Mouse (Mus musculus): ENCODE data around the gene Hoxc13. TPM values are rescaled to one million over a fixed set of nuclear protein-coding genes. Genes with fewer than 3 reads are reported as not detected.
A peak's percentile ranks its signal among the peaks of the same experiment; 100 is the strongest.

The Hoxc13 gene
- polyA plus RNA-seq, 1 experiment from 2014 or later: not detected

DNA sequence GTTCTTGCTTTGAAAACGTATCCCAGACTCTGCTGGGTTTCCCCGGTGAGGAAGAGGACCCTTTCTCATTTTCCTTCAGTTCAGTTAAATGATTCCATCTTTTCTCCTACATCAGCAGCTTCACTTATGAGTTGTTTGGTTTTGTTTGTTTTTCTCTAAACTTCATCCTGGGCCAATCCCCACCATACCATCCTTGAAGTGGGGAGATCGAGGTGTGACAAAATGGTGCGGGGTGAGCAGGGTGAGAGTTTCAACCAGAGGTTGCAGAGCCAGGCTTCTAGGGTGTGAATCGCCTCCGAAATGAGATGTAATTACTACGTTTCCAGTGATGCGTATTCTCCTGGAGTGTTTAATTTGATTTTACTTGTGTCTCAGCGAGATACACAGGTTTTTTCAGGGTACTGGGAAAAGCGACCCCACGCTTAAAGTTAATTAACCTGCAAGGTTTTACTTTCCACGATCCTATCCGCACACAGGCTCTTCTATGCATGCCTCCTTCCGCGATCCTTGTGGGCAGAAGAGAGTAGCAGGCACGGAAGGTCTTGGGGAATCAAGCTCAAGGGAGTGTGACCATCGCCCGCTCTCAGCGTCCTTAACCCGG is 2.8 kb upstream of the Hoxc13 start:
- peaks cover 6% of the 10 kb centered on the region; the same call in 1 of the 2 replicates for H3K4me1 ChIP-seq (ENCODE audit: control insufficient read depth, insufficient read depth, low read length)
- ATAC-seq (replicated peaks; ENCODE audit: insufficient number of reproducible peaks, low FRiP score, low TSS enrichment): no peak
- no peak overlapping the region for H3K9ac ChIP-seq (ENCODE audit: low read depth, low read length)
- 1% methylated on average over 20 of the region's 20 CpGs for WGBS (ENCODE audit: insufficient replicate concordance)
- no peaks in the 10 kb centered on the region for H3K9me3 ChIP-seq (replicated peaks; ENCODE audit: control insufficient read depth, low read length)
- H3K4me3 ChIP-seq (ENCODE audit: low read depth, low read length): no peak overlapping the region
- no peaks in the 10 kb centered on the region for H3K36me3 ChIP-seq (ENCODE audit: control insufficient read depth, insufficient read depth, low read length)
- H3K27me3 ChIP-seq (ENCODE audit: control insufficient read depth, insufficient read depth, low read length): peaks cover 91% of the 10 kb centered on the region
- H3K4me2 ChIP-seq: no peak overlapping the region
- no peak overlapping the region for H3K27ac ChIP-seq (ENCODE audit: low read depth, low read length)

DNA sequence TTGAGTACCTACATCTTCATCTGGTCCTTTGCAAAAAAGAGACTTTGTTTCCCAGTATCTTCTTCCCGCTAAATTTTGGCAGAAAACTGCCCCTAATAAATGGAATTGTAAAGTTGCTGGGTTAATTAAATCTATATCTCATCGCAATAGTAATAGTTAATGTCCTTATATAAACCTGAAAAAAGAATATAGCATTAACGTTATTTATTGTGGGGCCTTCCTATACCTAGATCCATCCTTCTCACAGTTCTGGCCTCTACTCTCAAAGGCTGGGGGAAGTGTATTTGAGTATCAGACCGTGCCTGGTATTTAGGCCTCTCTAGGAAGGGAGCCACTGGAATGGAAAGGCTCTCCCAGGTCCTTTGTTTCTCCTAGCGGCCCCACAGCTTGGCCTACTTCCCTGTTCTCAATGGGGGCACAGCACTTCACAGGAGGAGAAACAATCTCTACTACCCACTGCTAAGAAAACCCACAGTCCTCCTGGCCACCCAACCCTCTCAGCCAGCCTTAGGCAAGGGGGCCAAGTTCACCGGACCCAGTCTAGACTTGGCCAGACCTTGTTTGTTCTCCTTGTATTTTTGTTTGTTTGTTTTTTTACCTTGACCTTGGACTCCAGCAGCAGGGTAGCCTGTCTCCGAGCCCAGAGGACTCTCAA is 2.2 kb upstream of the Hoxc13 start:
- H3K9me3 ChIP-seq (replicated peaks; ENCODE audit: control insufficient read depth, low read length): no peaks in the 10 kb centered on the region
- H3K27ac ChIP-seq (ENCODE audit: low read depth, low read length): no peak overlapping the region
- H3K9ac ChIP-seq (ENCODE audit: low read depth, low read length): no peak overlapping the region
- WGBS (ENCODE audit: insufficient replicate concordance): 3% methylated on average over 7 of the region's 7 CpGs
- ATAC-seq (replicated peaks; ENCODE audit: insufficient number of reproducible peaks, low FRiP score, low TSS enrichment): no peak
- no peaks in the 10 kb centered on the region for H3K36me3 ChIP-seq (ENCODE audit: control insufficient read depth, insufficient read depth, low read length)
- H3K27me3 ChIP-seq (ENCODE audit: control insufficient read depth, insufficient read depth, low read length): peaks cover 92% of the 10 kb centered on the region
- H3K4me1 ChIP-seq (ENCODE audit: control insufficient read depth, insufficient read depth, low read length): peaks cover 6% of the 10 kb centered on the region; the same call in 1 of the 2 replicates
- no peak overlapping the region for H3K4me3 ChIP-seq (ENCODE audit: low read depth, low read length)
- H3K4me2 ChIP-seq: no peak overlapping the region

DNA sequence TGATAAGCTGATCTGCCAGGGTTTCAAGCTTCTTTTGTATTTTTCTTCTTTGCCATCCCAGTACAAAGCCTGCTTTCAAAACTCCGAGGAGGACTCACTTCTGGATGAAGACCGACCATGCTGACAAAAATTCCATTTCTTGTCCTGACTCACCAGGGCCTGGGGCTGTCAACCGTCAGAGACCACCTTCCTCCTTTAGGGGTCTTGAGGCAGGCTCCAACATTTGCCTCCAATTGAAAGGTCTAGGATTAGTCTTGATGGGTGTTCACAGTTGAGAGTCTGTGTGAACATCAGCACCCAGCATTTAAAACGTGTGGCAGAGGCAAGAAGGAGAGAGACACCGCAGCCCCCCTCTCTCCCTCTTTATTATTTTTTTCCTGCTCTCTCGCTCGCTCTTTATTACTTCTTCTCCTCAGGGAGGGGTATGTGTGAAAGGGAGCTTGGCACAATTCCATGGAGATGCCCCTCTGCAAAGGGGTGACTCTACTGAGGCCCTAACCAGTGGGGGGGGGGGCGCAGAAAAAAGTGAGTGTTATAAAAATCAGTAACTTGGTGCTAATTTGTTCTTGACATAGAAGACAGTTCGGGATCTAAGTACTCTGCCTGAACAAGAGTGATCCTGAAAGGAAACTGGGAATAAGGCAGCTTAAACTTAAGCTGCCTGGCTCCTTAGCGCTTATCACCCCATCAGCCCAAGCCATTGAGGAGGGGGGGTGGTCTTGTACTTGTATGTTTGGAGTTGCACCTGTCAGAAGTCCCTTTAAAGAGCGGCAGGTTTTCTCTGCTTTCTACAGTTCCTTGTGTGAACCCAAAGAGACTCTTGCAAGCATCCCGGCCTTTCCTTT is 1.3 kb upstream of the Hoxc13 start:
- no peak overlapping the region for H3K4me2 ChIP-seq
- peaks cover 96% of the 10 kb centered on the region for H3K27me3 ChIP-seq (ENCODE audit: control insufficient read depth, insufficient read depth, low read length)
- no peak overlapping the region for H3K27ac ChIP-seq (ENCODE audit: low read depth, low read length)
- H3K4me1 ChIP-seq (ENCODE audit: control insufficient read depth, insufficient read depth, low read length): peaks cover 6% of the 10 kb centered on the region; the same call in 1 of the 2 replicates
- no peak overlapping the region for H3K4me3 ChIP-seq (ENCODE audit: low read depth, low read length)
- WGBS (ENCODE audit: insufficient replicate concordance): 6% methylated on average over 12 of the region's 12 CpGs
- no peaks in the 10 kb centered on the region for H3K36me3 ChIP-seq (ENCODE audit: control insufficient read depth, insufficient read depth, low read length)
- no peaks in the 10 kb centered on the region for H3K9me3 ChIP-seq (replicated peaks; ENCODE audit: control insufficient read depth, low read length)
- no peak overlapping the region for H3K9ac ChIP-seq (ENCODE audit: low read depth, low read length)
- no peak for ATAC-seq (replicated peaks; ENCODE audit: insufficient number of reproducible peaks, low FRiP score, low TSS enrichment)

DNA sequence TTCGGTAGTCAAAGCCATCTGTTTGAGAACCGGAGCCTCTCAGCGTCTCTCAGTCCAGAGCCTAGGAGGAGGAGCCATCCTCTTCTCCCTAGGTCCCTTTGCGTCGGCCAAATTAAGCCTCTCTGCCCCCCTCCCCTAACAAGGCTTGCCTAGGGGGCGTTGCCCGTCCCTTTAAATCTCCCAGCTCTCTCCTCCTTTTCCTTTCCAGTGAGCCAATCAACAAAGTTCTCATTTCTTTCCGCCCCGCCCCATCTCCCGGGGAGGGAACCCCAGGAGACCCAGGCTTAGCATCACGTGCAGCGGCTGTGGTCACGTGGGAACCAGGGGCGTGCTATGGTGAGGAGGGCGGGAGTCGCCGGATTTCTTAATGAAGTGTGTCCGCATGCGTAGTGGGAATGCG is 284 bp upstream of the Hoxc13 start:
- no peak for ATAC-seq (replicated peaks; ENCODE audit: insufficient number of reproducible peaks, low FRiP score, low TSS enrichment)
- whole genome bisulfite sequencing (ENCODE audit: insufficient replicate concordance): 2% methylated on average over 20 of the region's 20 CpGs
- Histone ChIP-seq H3K9ac (ENCODE audit: low read depth, low read length) (no peak overlapping the region), H3K27ac (ENCODE audit: low read depth, low read length) (no peak overlapping the region), H3K9me3 (replicated peaks; ENCODE audit: control insufficient read depth, low read length) (no peaks in the 10 kb centered on the region), H3K4me2 (peak overlapping the region; percentile 50), H3K36me3 (ENCODE audit: control insufficient read depth, insufficient read depth, low read length) (no peaks in the 10 kb centered on the region), H3K4me3 (ENCODE audit: low read depth, low read length) (peak overlapping the region; percentile 3; the same call in 1 of the 2 replicates), H3K4me1 (ENCODE audit: control insufficient read depth, insufficient read depth, low read length) (peaks cover 6% of the 10 kb centered on the region; the same call in 1 of the 2 replicates), H3K27me3 (ENCODE audit: control insufficient read depth, insufficient read depth, low read length) (peaks cover 97% of the 10 kb centered on the region)

DNA sequence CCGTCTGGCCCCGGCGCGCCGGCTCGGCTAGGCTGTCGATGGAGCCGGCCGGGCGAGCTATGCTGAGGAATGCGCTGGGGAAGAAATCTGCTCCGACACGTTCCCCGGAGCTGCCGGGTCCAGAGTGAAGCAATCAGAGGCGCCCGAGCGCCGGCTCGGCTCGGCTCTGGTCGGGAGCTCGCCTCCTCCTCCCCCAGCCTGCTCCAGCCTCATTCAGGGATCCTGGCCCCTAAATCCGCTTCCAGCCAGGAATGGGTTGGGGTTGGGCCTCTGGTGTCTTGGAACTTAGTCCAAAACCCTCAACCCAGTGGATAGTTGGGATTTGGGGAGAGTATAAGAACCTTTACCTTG is 1.1 kb downstream of the Hoxc13 start:
- Histone ChIP-seq H3K9ac (ENCODE audit: low read depth, low read length) (no peak overlapping the region), H3K36me3 (ENCODE audit: control insufficient read depth, insufficient read depth, low read length) (no peaks in the 10 kb centered on the region), H3K4me2 (peak overlapping the region; percentile 24; the same call in 1 of the 2 replicates), H3K27ac (ENCODE audit: low read depth, low read length) (no peak overlapping the region), H3K4me3 (ENCODE audit: low read depth, low read length) (peak overlapping the region; percentile 4), H3K27me3 (ENCODE audit: control insufficient read depth, insufficient read depth, low read length) (peaks cover 96% of the 10 kb centered on the region), H3K9me3 (replicated peaks; ENCODE audit: control insufficient read depth, low read length) (no peaks in the 10 kb centered on the region), H3K4me1 (ENCODE audit: control insufficient read depth, insufficient read depth, low read length) (peaks cover 6% of the 10 kb centered on the region; the same call in 1 of the 2 replicates)
- ATAC-seq (replicated peaks; ENCODE audit: insufficient number of reproducible peaks, low FRiP score, low TSS enrichment): no peak
- WGBS (ENCODE audit: insufficient replicate concordance): 1% methylated on average over 24 of the region's 24 CpGs

DNA sequence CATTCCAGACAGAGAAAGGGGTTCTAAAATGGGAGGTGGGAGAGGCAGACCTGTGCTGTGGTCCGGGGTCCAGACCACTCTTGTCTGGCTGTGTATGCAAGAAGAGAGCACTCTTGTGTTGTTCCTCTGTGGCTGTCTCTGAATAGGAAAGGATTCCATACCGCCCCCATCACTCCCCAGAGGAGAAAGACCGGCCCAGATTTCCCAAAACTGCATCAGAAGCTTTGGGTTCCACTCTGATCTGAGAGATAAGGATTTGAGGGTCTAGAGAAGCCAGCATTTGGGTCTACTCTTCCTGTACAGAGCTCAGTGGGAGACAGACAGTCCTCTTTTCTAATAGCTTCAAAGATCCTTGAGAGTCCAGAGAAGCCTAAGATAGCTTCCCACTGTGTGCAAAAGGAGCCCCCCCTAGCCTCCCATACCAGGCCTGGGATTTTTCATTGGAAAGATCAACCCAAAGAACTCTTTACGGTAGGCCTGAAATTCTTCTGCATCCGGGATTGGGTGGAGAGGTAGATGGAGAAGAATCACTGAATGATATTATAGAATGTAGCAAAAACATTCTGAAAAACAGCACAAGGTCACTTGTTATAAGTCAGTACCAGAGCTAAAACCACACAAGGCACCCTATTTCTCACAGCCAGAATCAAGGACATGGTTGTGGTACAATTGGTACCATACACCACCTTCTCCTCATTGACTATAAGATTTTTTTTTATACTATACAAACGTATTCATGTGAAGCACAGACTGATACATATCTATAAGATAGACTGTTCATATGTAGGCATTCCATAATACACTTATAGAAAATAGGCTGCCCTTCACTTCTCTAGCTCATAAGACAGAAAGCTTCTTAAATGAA is 2.0 kb downstream of the Hoxc13 start:
- 15% methylated on average over 6 of the region's 6 CpGs for WGBS (ENCODE audit: insufficient replicate concordance)
- H3K9me3 ChIP-seq (replicated peaks; ENCODE audit: control insufficient read depth, low read length): no peaks in the 10 kb centered on the region
- peaks cover 6% of the 10 kb centered on the region; the same call in 1 of the 2 replicates for H3K4me1 ChIP-seq (ENCODE audit: control insufficient read depth, insufficient read depth, low read length)
- H3K27ac ChIP-seq (ENCODE audit: low read depth, low read length): no peak overlapping the region
- no peaks in the 10 kb centered on the region for H3K36me3 ChIP-seq (ENCODE audit: control insufficient read depth, insufficient read depth, low read length)
- ATAC-seq (replicated peaks; ENCODE audit: insufficient number of reproducible peaks, low FRiP score, low TSS enrichment): no peak
- no peak overlapping the region for H3K4me2 ChIP-seq
- no peak overlapping the region for H3K9ac ChIP-seq (ENCODE audit: low read depth, low read length)
- no peak overlapping the region for H3K4me3 ChIP-seq (ENCODE audit: low read depth, low read length)
- peaks cover 96% of the 10 kb centered on the region for H3K27me3 ChIP-seq (ENCODE audit: control insufficient read depth, insufficient read depth, low read length)

DNA sequence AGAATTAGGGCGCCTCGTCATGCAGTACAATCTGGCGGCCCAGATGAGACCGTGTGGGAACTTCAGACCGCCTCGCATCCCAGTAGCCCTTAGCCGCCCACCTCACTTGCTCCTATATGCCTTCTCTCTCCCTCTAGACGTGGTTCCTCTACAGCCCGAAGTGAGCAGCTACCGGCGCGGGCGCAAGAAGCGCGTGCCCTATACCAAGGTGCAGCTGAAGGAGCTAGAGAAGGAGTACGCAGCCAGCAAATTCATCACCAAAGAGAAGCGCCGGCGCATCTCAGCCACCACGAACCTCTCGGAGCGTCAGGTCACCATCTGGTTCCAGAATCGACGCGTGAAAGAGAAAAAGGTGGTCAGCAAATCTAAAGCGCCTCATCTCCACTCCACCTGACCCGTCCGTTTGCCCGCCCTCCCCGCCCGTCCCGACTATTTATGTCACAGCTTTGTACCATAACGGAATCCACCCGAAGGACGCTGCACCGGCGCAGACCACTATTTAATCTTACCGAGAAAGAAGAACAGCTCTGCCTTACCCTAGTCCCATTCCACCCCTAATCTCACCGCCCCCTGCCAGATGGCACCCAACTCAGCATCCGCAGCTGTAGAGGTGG is 6.2 kb downstream of the Hoxc13 start:
- under 1% methylated on average over 40 of the region's 40 CpGs for WGBS (ENCODE audit: insufficient replicate concordance)
- H3K36me3 ChIP-seq (ENCODE audit: control insufficient read depth, insufficient read depth, low read length): no peaks in the 10 kb centered on the region
- no peak overlapping the region for H3K4me2 ChIP-seq
- H3K27ac ChIP-seq (ENCODE audit: low read depth, low read length): no peak overlapping the region
- H3K4me1 ChIP-seq (ENCODE audit: control insufficient read depth, insufficient read depth, low read length): no peaks in the 10 kb centered on the region
- no peaks in the 10 kb centered on the region for H3K9me3 ChIP-seq (replicated peaks; ENCODE audit: control insufficient read depth, low read length)
- ATAC-seq (replicated peaks; ENCODE audit: insufficient number of reproducible peaks, low FRiP score, low TSS enrichment): no peak
- H3K4me3 ChIP-seq (ENCODE audit: low read depth, low read length): no peak overlapping the region
- no peak overlapping the region for H3K9ac ChIP-seq (ENCODE audit: low read depth, low read length)
- H3K27me3 ChIP-seq (ENCODE audit: control insufficient read depth, insufficient read depth, low read length): peaks cover 97% of the 10 kb centered on the region
